Mouse (Mus musculus): ENCODE data around the gene Usp45.
A peak's percentile ranks its signal among the peaks of the same experiment; 100 is the strongest.

The Usp45 gene

DNA sequence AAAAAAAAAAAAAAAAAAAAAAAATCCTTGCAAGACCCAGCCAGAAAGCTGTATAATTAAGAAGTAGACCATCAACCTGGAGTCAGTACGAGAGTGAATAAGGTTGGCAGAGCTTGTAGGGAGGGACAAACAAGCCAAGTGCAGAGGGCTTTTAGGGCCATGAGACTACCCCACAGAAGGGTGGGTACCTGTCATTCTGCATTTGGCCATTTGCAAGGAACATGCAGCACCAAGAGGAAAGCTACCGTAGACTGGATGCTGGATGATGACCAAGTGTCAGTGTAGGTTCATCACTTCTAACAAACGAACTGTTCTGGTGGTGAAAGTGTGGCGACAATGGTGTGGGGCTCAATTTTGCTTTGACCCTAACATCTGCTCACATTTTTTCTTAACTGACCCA, 22.9 kb downstream of the Usp45 start:
- no peak for DNase-seq (ENCODE audit: low spot score)

DNA sequence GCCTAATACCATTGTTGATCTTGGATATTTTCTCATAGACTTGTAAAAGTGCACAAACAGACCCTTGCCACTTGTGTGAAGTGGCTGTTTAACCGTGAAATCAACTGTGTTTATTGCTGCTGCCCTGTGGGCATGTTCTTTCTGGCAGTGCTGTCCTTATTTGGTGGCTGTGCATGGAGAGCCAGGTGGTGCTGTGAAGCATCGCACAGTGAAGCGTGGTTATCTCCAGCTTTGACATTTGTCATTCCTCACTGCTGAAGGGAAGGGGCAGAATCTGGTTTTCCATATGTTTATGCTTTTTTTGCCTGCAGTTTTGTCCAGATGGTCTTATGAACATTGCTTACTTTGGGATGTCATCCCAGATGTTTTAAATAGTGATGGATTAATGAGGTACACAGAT, 26.7 kb downstream of the Usp45 start:
- no peak for DNase-seq (ENCODE audit: low spot score)

DNA sequence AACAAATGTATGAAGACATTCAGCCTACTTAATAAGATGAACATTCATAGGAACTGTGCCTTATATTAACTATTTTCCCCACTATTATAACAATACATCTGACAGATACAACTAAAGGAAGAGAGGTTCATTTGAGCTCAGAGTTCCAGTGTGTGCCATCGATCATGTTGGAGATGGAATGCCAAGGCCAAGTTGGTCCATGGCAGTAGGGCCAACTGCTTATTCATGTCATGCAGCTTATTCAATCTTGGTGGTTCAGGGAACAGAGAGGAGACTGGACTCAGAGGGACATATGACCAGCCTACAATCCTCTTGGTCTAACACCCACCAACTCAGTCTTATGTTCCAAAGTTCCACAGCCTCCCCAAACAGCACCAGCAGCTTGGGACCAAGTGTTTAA, 34.1 kb downstream of the Usp45 start:
- DNase-seq (ENCODE audit: low spot score): no peak

DNA sequence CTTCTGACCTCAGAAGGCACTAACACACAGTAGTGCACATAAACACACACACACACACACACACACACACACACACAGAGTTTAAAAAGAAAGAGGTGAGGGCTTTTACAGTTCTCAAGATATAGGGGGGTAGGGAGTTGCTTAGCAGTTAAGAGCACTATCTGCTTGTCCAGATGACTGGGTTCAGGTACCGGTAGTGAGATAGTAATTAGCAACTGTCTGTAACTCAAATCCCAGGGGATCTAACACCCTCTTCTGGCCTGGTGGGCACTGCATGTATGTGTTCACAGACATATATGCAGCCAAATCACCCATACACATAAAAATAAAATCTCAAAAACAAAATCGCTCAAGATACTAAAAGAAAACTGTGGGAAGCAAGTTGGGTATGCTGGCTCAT, 34.7 kb downstream of the Usp45 start:
- no peak for DNase-seq (ENCODE audit: low spot score)

DNA sequence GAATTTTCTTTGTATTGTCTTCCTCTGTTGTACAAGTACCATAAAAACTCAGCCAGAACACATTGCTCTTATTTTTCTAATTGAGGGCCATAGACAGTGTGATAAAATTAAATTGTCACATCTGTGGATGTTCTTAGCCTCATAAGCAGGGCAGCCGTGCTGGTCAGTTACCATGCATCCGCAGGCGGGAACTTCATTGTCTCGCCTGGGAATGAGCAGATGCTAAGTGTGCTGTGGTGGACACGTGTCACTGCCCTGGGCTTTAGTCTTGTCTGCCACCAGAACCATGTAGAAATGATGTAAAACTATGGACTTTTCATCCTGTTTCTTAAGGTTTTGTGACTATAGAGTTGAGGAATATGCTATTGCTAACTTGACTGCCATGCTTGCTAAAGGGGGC, 40.2 kb downstream of the Usp45 start:
- DNase-seq (ENCODE audit: low spot score): no peak

DNA sequence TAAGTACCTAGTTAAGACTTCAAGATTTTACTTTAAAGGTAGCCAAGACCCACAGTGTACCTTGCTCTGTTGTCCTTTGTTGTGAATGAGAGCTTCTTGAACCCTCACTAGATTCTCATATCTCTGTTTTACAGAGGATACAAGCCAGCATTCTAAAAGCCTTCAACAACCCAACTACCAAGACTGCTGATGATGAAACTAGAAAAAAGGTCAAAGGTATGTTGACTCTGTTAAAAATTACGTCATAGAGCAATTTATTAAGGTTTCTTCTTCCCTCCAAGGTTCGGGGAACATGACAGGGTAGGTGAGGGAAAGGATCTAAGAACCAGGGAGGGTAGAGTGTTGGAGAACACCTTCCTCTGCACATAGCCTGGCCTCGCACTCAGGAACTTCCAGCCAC, 43.7 kb downstream of the Usp45 start:
- DNase-seq (ENCODE audit: low spot score): no peak

DNA sequence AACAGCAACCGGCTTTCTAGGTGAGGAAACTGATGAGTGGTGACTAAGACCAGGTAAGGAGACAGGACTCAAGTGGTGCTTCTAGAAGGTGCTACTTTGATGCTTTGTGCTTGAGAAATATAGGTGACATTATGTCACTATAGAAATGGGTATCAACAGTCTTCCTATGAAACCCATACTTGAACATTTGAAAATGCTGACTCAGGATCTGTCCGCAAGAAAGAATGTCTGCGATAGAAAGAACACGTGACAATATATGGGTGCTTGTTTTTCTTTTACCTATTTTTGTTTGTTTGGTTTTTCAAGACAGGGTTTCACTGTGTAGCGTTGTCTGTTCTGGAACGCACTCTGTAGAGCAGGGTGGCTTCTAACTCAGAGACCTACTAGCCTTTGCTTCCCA, 45.7 kb downstream of the Usp45 start:
- no peak for DNase-seq (ENCODE audit: low spot score)

DNA sequence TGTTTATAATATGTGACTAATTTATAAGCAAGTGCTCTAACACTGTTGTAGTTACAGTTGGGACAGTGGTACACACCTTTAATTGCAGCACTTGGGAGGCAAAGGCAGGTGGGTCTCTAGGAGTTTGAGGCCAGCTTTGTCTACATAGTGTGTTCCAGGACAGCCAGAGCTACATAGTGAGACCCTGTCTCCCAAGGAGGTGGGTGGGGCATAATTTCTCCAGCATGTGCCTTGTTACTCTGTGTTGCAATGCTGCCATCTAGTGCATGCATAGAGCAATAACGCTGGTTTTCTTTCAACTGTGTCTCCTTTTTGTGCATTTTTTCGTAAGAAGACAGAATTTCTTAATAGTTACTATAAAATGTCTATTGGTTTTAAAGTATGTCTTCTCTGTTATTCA, 47.1 kb downstream of the Usp45 start:
- peak; percentile 19 for DNase-seq (ENCODE audit: low spot score)

DNA sequence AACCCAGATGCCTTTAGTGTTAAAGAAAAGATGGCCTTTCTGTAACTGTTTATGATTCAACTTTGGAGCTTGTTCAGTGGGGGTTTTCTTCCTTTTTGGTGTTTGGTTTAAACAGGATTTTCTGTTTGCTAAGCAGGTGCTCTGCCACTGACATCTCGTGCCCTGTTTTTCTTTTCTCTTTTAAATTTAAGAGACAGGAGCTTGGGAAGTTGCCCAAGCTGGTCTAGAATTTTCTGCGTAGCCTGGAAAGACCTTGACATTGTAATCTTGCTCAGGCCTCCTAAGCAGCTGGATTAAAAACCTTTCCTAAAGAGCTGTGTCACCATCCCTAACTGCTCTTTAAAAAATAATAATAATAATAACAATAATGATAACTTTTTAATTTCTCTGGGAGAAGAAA, 59.7 kb downstream of the Usp45 start:
- DNase-seq (ENCODE audit: low spot score): no peak

DNA sequence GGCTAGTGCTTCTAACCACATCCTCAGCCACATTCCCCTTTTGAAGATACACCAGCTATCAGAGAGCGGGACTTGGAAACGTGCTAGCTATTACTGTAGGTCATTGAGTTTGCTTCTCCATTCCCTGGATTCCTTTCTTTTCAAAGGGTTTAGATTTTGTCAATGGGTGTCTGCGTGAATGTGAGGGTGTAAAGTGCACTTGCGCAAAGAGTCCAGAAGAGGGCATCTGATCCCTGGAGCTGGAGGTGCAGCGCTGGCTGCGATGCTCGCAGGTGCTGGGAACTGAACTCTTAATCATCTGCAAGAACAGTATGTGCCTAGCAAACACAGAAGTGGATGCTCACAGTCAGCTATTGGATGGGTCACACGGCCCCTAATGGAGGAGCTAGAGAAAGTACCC, 65.9 kb downstream of the Usp45 start:
- DNase-seq (ENCODE audit: low spot score): no peak

DNA sequence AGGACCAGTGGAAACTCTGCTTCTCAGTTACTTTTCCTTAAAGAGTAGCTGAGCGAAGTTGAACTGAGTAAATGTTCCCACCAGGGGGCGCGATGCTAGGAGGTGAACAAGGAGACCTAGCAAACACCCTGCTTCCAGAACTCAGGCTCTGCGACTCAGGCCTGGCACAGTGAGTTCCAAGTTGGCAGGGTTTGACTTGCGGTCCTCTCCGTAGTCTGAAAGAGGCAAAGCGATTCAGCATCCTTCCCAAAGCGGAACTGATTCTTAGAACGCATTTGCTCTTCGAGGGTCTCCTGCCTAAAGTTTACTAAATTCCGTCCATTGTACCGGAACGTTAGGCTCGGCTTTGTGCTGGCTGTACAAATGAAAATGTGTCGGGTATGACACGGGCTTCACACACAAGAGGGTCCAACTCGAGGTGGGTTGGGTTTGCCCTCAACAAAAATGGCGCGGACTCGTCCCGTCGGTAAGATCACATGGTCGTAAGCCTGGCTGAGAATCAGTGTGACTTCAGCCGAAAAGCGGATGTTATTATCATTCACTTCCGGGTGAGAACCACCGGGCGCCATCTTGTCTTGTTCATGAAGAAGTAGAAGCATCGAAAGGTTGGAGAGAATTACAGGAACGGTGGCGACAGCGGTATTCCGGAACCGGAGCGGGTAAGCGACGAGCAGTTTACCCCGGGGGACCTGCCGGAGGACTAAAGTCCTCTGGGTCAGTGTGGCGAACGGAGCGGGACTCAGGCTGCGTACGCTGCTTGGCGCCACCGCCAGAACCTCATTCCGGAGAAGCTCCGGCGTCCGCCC, 80.7 kb downstream of the Usp45 start, which contains the start of gene Pnisr:
Gene Pnisr (plus strand): TSS at position 103 of the 806 bp plus-strand sequence.
- DNase-seq (ENCODE audit: low spot score): peak; percentile 89

DNA sequence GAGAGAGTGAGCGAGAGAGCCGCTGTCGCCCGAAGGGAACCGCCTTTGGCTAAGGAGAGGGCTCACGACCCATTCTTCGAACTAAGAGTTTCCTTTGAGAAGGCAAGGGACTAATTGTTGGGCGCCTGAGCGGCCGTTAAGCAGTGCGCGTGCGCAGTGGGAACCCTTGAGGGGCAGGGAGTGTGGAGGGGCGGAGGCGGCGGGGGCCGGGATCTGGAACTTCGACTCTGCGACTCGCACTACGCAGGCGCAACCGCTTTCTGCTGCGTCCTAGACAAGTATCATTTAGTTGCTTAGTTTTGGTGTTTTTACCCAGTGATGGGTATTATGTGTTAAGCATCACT, 81.3 kb downstream of the Usp45 start:
- peak; percentile 77 for DNase-seq (ENCODE audit: low spot score)

DNA sequence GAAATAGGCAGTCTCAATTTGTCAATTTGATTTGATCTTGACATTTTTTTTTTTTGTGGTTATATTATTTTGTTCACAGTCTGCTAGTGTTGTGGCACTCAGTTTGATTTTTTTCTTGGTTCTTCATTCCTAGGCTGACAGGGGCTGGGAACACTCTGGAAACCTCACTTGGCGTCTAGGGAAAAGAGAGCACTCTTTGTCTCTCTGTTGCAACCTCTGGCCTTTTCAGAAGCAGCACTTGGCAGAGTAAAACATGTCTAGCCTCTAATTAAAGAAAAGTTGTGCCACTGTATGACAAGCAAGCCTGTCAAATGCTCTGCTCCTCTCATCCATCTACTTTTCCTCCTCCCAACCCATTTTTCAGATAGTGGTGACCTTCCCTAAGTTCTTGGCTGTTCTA, 90.5 kb downstream of the Usp45 start:
- no peak for DNase-seq (ENCODE audit: low spot score)

DNA sequence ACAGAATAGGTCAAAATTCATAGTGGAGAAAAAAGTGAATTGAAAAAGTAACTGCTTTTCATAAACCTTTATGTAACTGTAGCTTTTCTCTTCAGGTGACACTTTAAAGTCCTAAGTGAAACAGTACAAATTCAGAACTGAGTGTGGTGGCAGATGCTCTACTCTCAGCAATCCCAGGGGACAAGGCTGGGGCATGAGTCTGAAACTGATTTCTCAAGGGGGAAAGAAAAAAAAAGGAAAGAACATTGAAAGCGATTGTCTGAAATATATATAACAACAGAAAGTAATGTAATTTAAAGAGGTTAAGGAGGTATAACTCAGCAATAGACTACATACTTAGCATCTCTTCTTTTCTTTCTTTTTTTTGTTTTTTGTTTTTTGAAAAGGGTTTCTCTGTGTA, 98.3 kb downstream of the Usp45 start:
- DNase-seq (ENCODE audit: low spot score): no peak

DNA sequence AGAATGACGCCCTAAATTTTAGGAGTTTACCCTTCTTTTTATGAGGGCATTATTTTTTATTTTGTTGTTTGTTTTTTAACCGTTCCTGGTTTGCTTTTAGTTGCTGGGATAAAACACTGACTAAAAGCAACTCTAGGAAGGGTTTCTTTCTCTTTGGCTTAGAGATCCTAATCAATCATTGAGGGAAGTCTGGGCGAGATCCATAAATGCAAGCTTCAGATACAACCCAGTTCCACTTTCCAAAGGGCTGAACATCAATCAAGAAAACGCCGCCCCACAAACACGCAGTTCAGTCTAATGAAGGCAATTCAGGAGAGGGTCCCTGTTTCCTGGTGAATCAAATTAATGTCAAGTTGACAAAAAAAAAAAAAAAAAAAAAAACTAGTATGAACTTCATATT, 111.8 kb downstream of the Usp45 start:
- DNase-seq (ENCODE audit: low spot score): no peak

DNA sequence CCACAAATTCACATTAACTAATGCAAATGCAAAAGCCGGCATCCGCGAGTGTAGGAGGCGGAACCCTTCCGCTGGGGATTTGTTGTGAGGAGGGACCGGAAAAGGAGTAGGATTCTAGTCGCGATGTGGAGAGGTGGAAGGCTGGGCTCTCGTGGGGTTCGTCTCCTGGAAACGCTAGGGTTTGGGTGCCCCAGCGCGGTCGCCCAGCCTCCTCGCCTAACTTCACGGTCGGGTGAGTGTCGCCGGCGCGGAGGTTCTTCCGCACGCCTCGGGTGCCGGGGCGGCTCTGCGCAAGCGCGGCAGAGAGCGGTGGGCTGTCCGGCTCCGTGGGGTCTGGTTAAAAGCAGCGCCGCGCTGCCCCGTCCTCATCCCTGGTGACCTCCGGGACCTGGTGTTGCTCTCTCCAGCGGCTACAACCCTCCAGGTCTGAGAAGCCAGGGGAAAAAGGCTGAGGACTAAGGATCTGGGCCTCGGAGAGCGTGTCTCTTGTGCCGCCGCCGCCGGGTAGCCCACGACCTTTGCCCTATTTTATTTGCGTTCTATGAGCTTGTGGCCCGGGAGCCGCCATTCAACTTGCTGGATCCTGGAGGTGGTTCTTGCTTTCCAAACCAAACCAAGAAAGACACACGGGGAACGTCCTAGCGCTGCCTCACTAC, 112.7 kb downstream of the Usp45 start, which contains the start of gene Coq3:
Gene Coq3 (plus strand): TSS at position 109 of the 656 bp plus-strand sequence.
- DNase-seq (ENCODE audit: low spot score): peak; percentile 72

DNA sequence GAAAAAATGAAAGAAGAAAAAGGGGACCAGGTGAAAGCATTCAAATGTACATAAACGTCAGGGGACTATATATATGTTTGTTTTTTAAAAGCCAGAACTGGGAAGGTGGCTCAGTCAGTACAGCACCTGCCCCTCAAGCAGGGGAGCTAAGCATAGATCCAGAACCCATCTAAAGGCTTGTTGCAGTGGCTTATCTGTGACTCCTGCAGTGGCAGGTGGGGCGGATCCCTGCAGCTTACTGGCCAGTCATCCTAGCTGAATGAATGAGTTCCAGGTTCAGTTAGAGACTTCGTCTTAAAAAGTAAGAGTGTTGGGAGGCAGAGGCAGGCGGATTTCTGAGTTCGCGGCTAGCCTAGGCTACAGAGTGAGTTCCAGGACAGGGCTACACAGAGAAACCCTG, 115.8 kb downstream of the Usp45 start:
- DNase-seq (ENCODE audit: low spot score): no peak

DNA sequence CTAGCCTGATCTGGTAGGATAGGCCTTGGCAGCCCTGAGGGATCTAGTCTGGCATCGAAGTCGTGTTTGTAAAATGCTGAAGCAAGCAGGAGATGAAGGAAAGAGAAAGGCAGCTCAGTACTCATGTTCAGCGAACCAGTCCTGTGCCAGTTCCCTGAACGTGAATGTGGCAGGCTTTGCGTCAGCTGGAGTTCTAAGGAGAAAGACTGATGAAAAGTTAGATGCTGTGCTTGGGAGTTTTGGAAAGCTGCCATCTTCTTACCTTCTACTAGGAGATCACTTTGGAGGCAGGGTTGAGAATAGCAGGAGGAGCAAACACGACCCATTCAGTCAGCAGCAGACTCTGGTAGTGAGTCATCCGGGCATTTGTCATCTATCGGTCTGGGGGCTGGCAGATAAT, 118.9 kb downstream of the Usp45 start:
- DNase-seq (ENCODE audit: low spot score): no peak

Measured in ovary, postnatal 14 days (tissue).